Mouse (Mus musculus) heart, embryonic 11.5 days (tissue): ENCODE measurements at regions not wholly inside any gene's neighbourhood (a gene's known extent, or its start where the extent isn't known, plus 50 kb on each side); places are given as distances from the start of the nearest gene placed in this dataset.

Source experiments
- ATAC-seq: fragments of 200-750 bp; cut with Nextera tagmentation; replicated peaks from 2 replicates; pipeline ENCODE4 v1.8.0; 2017; ENCODE audit warnings: moderate library complexity; ENCODE audit not compliant: insufficient number of reproducible peaks, low FRiP score, low TSS enrichment
- H3K27ac ChIP-seq: fragments of 300-500 bp; sonication (generic); 2 replicates; pipeline ENCODE4 v1.5.1; 2014; ENCODE audit warnings: mild to moderate bottlenecking, low read depth, low read length
- H3K27me3 ChIP-seq: fragments of 300-500 bp; sonication (generic); 2 replicates; pipeline ENCODE4 v1.6.1; 2014; ENCODE audit warnings: mild to moderate bottlenecking, low read length, mixed read lengths; ENCODE audit not compliant: control insufficient read depth, insufficient read depth
- H3K36me3 ChIP-seq: fragments of 300-500 bp; sonication (generic); 2 replicates; pipeline ENCODE4 v1.6.1; 2014; ENCODE audit warnings: mild to moderate bottlenecking, low read length, moderate library complexity, mixed read lengths; ENCODE audit not compliant: control insufficient read depth, insufficient read depth
- H3K4me1 ChIP-seq: fragments of 300-500 bp; sonication (generic); 2 replicates; pipeline ENCODE4 v1.6.1; 2014; ENCODE audit warnings: low read length; ENCODE audit not compliant: control insufficient read depth, insufficient read depth
- H3K4me2 ChIP-seq: fragments of 300-500 bp; sonication (generic); 2 replicates; pipeline ENCODE4 v1.6.1; 2014; ENCODE audit warnings: mild to moderate bottlenecking, moderate library complexity
- H3K4me3 ChIP-seq: fragments of 300-500 bp; sonication (generic); 2 replicates; pipeline ENCODE4 v1.5.1; 2014; ENCODE audit warnings: low read depth, low read length
- H3K9ac ChIP-seq: fragments of 300-500 bp; sonication (generic); 2 replicates; pipeline ENCODE4 v1.6.1; 2014; ENCODE audit warnings: mild to moderate bottlenecking, low read depth, low read length, moderate library complexity
- H3K9me3 ChIP-seq: fragments of 300-500 bp; sonication (generic); replicated peaks from 2 replicates; pipeline ENCODE4 v1.6.1; 2016; ENCODE audit warnings: low read length; ENCODE audit not compliant: control insufficient read depth
- WGBS: fragments of 180-500 bp; shearing (Covaris S2); extraction: QIAGEN DNeasy Blood & Tissue Kit; methylation state at CpG from one replicate; pipeline ENCODE4 v1.1.7; 2014; ENCODE audit not compliant: insufficient replicate concordance; 5-methylcytosine and 5-hydroxymethylcytosine counted together

- no peak for ATAC-seq
- no peaks in the 10 kb centered on the region for H3K9me3 ChIP-seq
- no peak overlapping the region for H3K27ac ChIP-seq
- no peak overlapping the region for H3K4me2 ChIP-seq
- no peaks in the 10 kb centered on the region for H3K4me1 ChIP-seq
- H3K36me3 ChIP-seq: no peaks in the 10 kb centered on the region
- H3K27me3 ChIP-seq: no peaks in the 10 kb centered on the region
- no peak overlapping the region for H3K4me3 ChIP-seq
- 84% methylated on average over 7 of the region's 7 CpGs for WGBS
- no peak overlapping the region for H3K9ac ChIP-seq
Measured at GRCm38 (mm10) chr1:77592248-77592647, 77.4 kb upstream of the Epha4 start.

GRCm38 (mm10) chr1:77589423-77589822, 74.5 kb upstream of the Epha4 start:
- no peak overlapping the region for H3K4me2 ChIP-seq
- H3K27ac ChIP-seq: no peak overlapping the region
- no peaks in the 10 kb centered on the region for H3K27me3 ChIP-seq
- no peak overlapping the region for H3K9ac ChIP-seq
- no peak overlapping the region for H3K4me3 ChIP-seq
- WGBS: 86% methylated on average over 3 of the region's 3 CpGs
- H3K4me1 ChIP-seq: no peaks in the 10 kb centered on the region
- H3K9me3 ChIP-seq: no peaks in the 10 kb centered on the region
- no peaks in the 10 kb centered on the region for H3K36me3 ChIP-seq
- ATAC-seq: no peak

GRCm38 (mm10) chr1:77585520-77585919, 70.6 kb upstream of the Epha4 start:
- 61% methylated on average over 3 of the region's 3 CpGs for WGBS
- Histone ChIP-seq H3K27ac (no peak overlapping the region), H3K9me3 (no peaks in the 10 kb centered on the region), H3K4me2 (no peak overlapping the region), H3K9ac (no peak overlapping the region), H3K4me1 (no peaks in the 10 kb centered on the region), H3K36me3 (no peaks in the 10 kb centered on the region), H3K4me3 (no peak overlapping the region), H3K27me3 (no peaks in the 10 kb centered on the region)
- no peak for ATAC-seq

- H3K9me3 ChIP-seq: no peaks in the 10 kb centered on the region
- H3K4me2 ChIP-seq: no peak overlapping the region
- WGBS: 85% methylated on average over 6 of the region's 6 CpGs
- ATAC-seq: no peak
- no peaks in the 10 kb centered on the region for H3K36me3 ChIP-seq
- H3K27me3 ChIP-seq: no peaks in the 10 kb centered on the region
- H3K27ac ChIP-seq: no peak overlapping the region
- H3K4me1 ChIP-seq: no peaks in the 10 kb centered on the region
- H3K9ac ChIP-seq: no peak overlapping the region
- no peak overlapping the region for H3K4me3 ChIP-seq
Measured at GRCm38 (mm10) chr1:77568081-77568480, 53.2 kb upstream of the Epha4 start.

- Histone ChIP-seq H3K4me1 (no peaks in the 10 kb centered on the region), H3K9me3 (no peaks in the 10 kb centered on the region), H3K36me3 (no peaks in the 10 kb centered on the region), H3K27me3 (no peaks in the 10 kb centered on the region), H3K4me3 (no peak overlapping the region), H3K27ac (no peak overlapping the region), H3K9ac (no peak overlapping the region), H3K4me2 (no peak overlapping the region)
- ATAC-seq: no peak
- 70% methylated on average over 7 of the region's 7 CpGs for WGBS
Measured at GRCm38 (mm10) chr1:77567657-77568056, 52.8 kb upstream of the Epha4 start.
